Mouse (Mus musculus): Measurements from ENCODE around the gene Abcc4. TPM values are rescaled to one million over a fixed set of nuclear protein-coding genes. Genes with fewer than 3 reads are reported as not detected.

Gene Abcc4
- total RNA-seq, 1 experiment, result 36.5 TPM

DNA sequence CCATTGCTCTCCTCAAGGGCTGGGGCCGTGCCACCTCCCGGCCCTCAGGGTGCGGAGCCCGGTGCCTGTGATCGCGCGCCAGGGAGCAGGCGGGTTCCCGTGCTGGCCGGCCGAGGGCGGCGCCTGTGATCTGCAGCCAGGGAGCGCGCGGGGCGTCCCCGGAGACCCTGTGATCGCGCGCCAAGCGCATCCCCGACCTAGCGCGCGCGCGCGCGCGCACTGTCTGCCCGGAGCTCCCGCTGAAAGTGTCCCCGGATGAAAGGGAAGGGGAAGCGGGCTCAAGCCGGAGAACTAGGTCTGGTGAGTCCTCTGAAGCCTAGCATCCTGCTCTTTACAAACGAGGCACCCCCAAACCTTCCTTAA lies 232.2 kb downstream of the Abcc4 start:
- Histone ChIP-seq H3K9ac (ENCODE audit: insufficient read depth, low read depth, low read length, poor library complexity, severe bottlenecking) (peak overlapping the region; percentile 47; the same call in 1 of the 2 replicates), H3K4me3 (ENCODE audit: insufficient read depth in 1 of 2, low read depth in 1 of 2, low read length in 2 of 2, poor library complexity in 1 of 2, severe bottlenecking in 1 of 2) (peak overlapping the region; percentile 57 to 68), H3K4me1 (ENCODE audit: control insufficient read depth in 2 of 2, insufficient read depth in 2 of 2, low read length in 2 of 2, poor library complexity in 1 of 2) (peaks cover 0 to 5% of the 10 kb centered on the region in 2 experiments; a peak in 1 of 4 replicates), H3K27ac (ENCODE audit: insufficient read depth, low read depth, low read length, poor library complexity, severe bottlenecking) (no peak overlapping the region), H3K9me3 (ENCODE audit: control insufficient read depth, insufficient read depth, low read depth, low read length) (no peaks in the 10 kb centered on the region), H3K36me3 (ENCODE audit: control insufficient read depth, insufficient read depth, low read length, poor library complexity, severe bottlenecking) (no peaks in the 10 kb centered on the region)
- TF ChIP-seq MAFK (IDR thresholded peaks at IDR 0.05; ENCODE audit: insufficient read depth, low read depth, low read length) (no peak), HCFC1 (IDR thresholded peaks at IDR 0.05; ENCODE audit: borderline replicate concordance, insufficient read depth, low read length) (no peak), CHD2 (IDR thresholded peaks at IDR 0.05; ENCODE audit: low read depth, low read length) (no peak), ZC3H11A (IDR thresholded peaks at IDR 0.05; ENCODE audit: borderline replicate concordance, low read depth, low read length) (no peak), ZNF384 (IDR thresholded peaks at IDR 0.05; ENCODE audit: low read depth, low read length) (no peak)
- peak; percentile 69 for DNase-seq (ENCODE audit: low read depth, low spot score)
- in situ Hi-C loops (cut with MboI; ENCODE audit: low sequenced_read_pairs in 2 of 2, unreplicated experiment in 2 of 2), result loop anchor here in 1 of 2 experiments (10.0 kb wide), 1 partner anchor 249 kb away; no protein-coding TSS in a partner anchor

DNA sequence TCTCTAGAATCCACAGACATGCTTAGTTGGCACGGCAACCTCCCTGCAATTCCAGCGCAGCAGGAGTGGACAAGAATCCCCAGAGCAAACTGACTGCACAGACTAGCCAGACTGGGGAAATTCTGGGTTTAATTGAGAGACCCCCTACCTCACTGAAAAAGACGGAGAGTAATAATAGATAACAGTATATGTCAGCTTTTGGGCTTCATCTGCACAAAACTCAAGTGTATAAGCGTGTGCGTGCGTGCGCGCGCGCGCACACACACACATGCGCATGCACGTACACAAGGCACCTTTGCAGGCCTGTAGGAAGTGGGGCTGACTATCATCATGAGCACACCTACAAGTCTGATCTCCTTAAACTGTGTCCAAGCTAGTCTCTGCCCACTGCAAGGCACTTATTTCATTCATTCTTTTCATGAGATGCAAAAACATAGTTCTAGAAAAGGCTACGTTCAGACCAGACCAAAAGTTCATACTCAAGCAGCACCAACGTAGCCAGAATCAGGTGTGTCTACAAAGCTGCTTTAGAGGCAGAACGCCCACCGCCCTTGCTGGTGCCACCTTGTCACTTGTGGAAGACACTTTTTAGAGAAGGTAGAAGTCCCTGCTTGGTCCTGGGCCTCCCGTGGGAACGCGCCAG lies 232.7 kb downstream of the Abcc4 start:
- Histone ChIP-seq H3K27ac (ENCODE audit: insufficient read depth, low read depth, low read length, poor library complexity, severe bottlenecking) (no peak overlapping the region), H3K4me1 (ENCODE audit: control insufficient read depth in 2 of 2, insufficient read depth in 2 of 2, low read length in 2 of 2, poor library complexity in 1 of 2) (peaks cover 0 to 5% of the 10 kb centered on the region in 2 experiments; a peak in 1 of 4 replicates), H3K9ac (ENCODE audit: insufficient read depth, low read depth, low read length, poor library complexity, severe bottlenecking) (peak overlapping the region; percentile 47; the same call in 1 of the 2 replicates), H3K36me3 (ENCODE audit: control insufficient read depth, insufficient read depth, low read length, poor library complexity, severe bottlenecking) (no peaks in the 10 kb centered on the region), H3K4me3 (ENCODE audit: insufficient read depth in 1 of 2, low read depth in 1 of 2, low read length in 2 of 2, poor library complexity in 1 of 2, severe bottlenecking in 1 of 2) (peak overlapping the region; percentile 57 to 68), H3K9me3 (ENCODE audit: control insufficient read depth, insufficient read depth, low read depth, low read length) (no peaks in the 10 kb centered on the region)
- TF ChIP-seq ZC3H11A (IDR thresholded peaks at IDR 0.05; ENCODE audit: borderline replicate concordance, low read depth, low read length) (no peak), ZNF384 (IDR thresholded peaks at IDR 0.05; ENCODE audit: low read depth, low read length) (no peak), CHD2 (IDR thresholded peaks at IDR 0.05; ENCODE audit: low read depth, low read length) (no peak), HCFC1 (IDR thresholded peaks at IDR 0.05; ENCODE audit: borderline replicate concordance, insufficient read depth, low read length) (no peak), MAFK (IDR thresholded peaks at IDR 0.05; ENCODE audit: insufficient read depth, low read depth, low read length) (no peak)
- in situ Hi-C loops (cut with MboI; ENCODE audit: low sequenced_read_pairs in 2 of 2, unreplicated experiment in 2 of 2), result loop anchor here in 1 of 2 experiments (10.0 kb wide), 1 partner anchor 249 kb away; no protein-coding TSS in a partner anchor
- peak; percentile 34 for DNase-seq (ENCODE audit: low read depth, low spot score)

DNA sequence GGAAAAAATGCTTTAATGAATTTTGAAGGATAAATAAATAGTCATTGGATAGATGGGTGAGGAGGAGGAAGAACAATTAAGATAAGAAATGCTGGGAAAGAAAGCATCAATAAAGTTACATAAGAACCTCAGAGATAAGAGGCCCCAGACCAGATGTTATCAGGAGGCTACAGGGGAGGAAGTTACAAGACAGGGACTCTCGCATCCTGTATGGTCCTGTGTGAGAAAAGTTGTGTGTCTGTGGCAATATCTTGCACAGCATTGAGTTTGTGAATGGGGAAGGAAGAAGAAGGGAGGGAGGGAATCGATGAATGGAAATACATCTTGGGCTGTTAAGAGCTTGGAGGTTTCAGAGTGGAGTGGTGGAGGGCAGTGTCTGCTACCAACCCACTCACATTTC lies 240.7 kb downstream of the Abcc4 start:
- in situ Hi-C loops (cut with MboI; ENCODE audit: low sequenced_read_pairs in 2 of 2, unreplicated experiment in 2 of 2), result no loop called here
- no peak overlapping the region for H3K4me3 ChIP-seq (ENCODE audit: insufficient read depth in 1 of 2, low read depth in 1 of 2, low read length in 2 of 2, poor library complexity in 1 of 2, severe bottlenecking in 1 of 2)
- no peaks in the 10 kb centered on the region for H3K9me3 ChIP-seq (ENCODE audit: control insufficient read depth, insufficient read depth, low read depth, low read length)
- TF ChIP-seq HCFC1 (IDR thresholded peaks at IDR 0.05; ENCODE audit: borderline replicate concordance, insufficient read depth, low read length) (no peak), ZNF384 (IDR thresholded peaks at IDR 0.05; ENCODE audit: low read depth, low read length) (no peak), ZC3H11A (IDR thresholded peaks at IDR 0.05; ENCODE audit: borderline replicate concordance, low read depth, low read length) (no peak), MAFK (IDR thresholded peaks at IDR 0.05; ENCODE audit: insufficient read depth, low read depth, low read length) (no peak), CHD2 (IDR thresholded peaks at IDR 0.05; ENCODE audit: low read depth, low read length) (no peak)
- DNase-seq (ENCODE audit: low read depth, low spot score), result no peak
- H3K9ac ChIP-seq (ENCODE audit: insufficient read depth, low read depth, low read length, poor library complexity, severe bottlenecking), result no peak overlapping the region
- no peaks in the 10 kb centered on the region for H3K4me1 ChIP-seq (ENCODE audit: control insufficient read depth in 2 of 2, insufficient read depth in 2 of 2, low read length in 2 of 2, poor library complexity in 1 of 2)
- no peaks in the 10 kb centered on the region for H3K36me3 ChIP-seq (ENCODE audit: control insufficient read depth, insufficient read depth, low read length, poor library complexity, severe bottlenecking)
- no peak overlapping the region for H3K27ac ChIP-seq (ENCODE audit: insufficient read depth, low read depth, low read length, poor library complexity, severe bottlenecking)

DNA sequence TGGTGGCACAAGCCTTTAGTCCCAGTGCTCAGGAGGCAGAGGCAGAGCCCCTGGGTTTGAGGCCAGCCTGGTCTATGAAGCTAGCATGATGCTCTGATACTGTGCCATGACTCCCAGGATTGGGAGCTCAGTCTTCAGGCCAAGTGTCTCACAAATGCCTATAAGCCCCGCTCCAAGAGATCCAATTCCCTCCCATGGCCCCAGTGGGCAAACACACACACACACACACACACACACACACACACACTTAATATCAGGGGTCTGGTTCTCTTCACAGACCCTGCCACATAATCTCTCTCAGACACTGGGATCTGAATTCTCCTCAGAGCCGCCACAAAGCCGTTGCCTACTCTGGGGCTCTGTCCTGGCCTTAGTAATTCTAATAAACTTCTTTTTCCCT lies 241.6 kb downstream of the Abcc4 start:
- TF ChIP-seq ZNF384 (IDR thresholded peaks at IDR 0.05; ENCODE audit: low read depth, low read length) (no peak), HCFC1 (IDR thresholded peaks at IDR 0.05; ENCODE audit: borderline replicate concordance, insufficient read depth, low read length) (no peak), MAFK (IDR thresholded peaks at IDR 0.05; ENCODE audit: insufficient read depth, low read depth, low read length) (no peak), CHD2 (IDR thresholded peaks at IDR 0.05; ENCODE audit: low read depth, low read length) (no peak), ZC3H11A (IDR thresholded peaks at IDR 0.05; ENCODE audit: borderline replicate concordance, low read depth, low read length) (no peak)
- in situ Hi-C loops (cut with MboI; ENCODE audit: low sequenced_read_pairs in 2 of 2, unreplicated experiment in 2 of 2), result no loop called here
- DNase-seq (ENCODE audit: low read depth, low spot score), result no peak

More for the DNA sequence above, 241.6 kb downstream of the Abcc4 start:
- H3K4me1 ChIP-seq (ENCODE audit: control insufficient read depth in 2 of 2, insufficient read depth in 2 of 2, low read length in 2 of 2, poor library complexity in 1 of 2), result no peaks in the 10 kb centered on the region
- no peak overlapping the region for H3K9ac ChIP-seq (ENCODE audit: insufficient read depth, low read depth, low read length, poor library complexity, severe bottlenecking)
- H3K4me3 ChIP-seq (ENCODE audit: insufficient read depth in 1 of 2, low read depth in 1 of 2, low read length in 2 of 2, poor library complexity in 1 of 2, severe bottlenecking in 1 of 2), result no peak overlapping the region
- no peaks in the 10 kb centered on the region for H3K9me3 ChIP-seq (ENCODE audit: control insufficient read depth, insufficient read depth, low read depth, low read length)
- H3K27ac ChIP-seq (ENCODE audit: insufficient read depth, low read depth, low read length, poor library complexity, severe bottlenecking), result no peak overlapping the region
- no peaks in the 10 kb centered on the region for H3K36me3 ChIP-seq (ENCODE audit: control insufficient read depth, insufficient read depth, low read length, poor library complexity, severe bottlenecking)
